Mouse (Mus musculus): ENCODE measurements around the gene Mettl14.

DNA sequence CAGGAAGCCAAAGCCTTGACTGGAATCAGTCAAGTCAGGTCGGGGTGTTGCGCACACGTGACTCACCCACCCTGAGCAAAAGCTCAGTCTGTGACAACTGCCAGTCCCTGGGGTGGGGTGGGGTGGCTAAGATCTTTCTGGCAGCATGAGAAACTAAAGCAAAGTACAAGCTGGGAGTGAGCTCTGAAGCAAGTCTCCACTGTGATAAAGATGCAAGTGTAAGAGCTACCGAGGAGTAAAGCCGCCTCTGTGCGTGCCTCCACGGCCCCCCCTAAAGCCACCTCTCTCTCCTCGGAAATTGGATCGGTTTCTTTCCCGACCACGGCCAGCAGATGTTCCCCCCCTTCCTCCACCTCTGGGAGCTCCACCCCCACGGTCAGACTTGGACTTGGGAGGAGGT lies 16.7 kb downstream of the Mettl14 start:
- TF ChIP-seq MAFK (IDR thresholded peaks at IDR 0.05; ENCODE audit: insufficient replicate concordance, low read length) (no peak), JUND (conservative IDR thresholded peaks at IDR 0.05; ENCODE audit: low read depth, low read length) (no peak), E2F4 (IDR thresholded peaks at IDR 0.05; ENCODE audit: insufficient replicate concordance, low read depth, low read length) (no peak), USF1 (IDR thresholded peaks at IDR 0.05; ENCODE audit: low read depth, low read length) (no peak), EP300 (IDR thresholded peaks at IDR 0.05; ENCODE audit: low read length) (no peak), RCOR1 (conservative IDR thresholded peaks at IDR 0.05; ENCODE audit: low read depth, low read length) (no peak), UBTF (IDR thresholded peaks at IDR 0.05; ENCODE audit: low read depth, low read length) (no peak), CTCF (conservative IDR thresholded peaks at IDR 0.05 in 1 of 2, IDR thresholded peaks at IDR 0.05 in 1 of 2; ENCODE audit: low read depth in 2 of 2, low read length in 2 of 2) (no peak), NRF1 (IDR thresholded peaks at IDR 0.05; ENCODE audit: low read depth, low read length) (no peak), SMC3 (IDR thresholded peaks at IDR 0.05; ENCODE audit: low read depth, low read length) (no peak), GABPA (IDR thresholded peaks at IDR 0.05; ENCODE audit: insufficient replicate concordance, low read depth, low read length) (no peak), SIN3A (IDR thresholded peaks at IDR 0.05; ENCODE audit: low read length) (no peak), MYC (IDR thresholded peaks at IDR 0.05; ENCODE audit: low read depth, low read length) (no peak)
